Mouse (Mus musculus) thymus, postnatal 36 days (tissue): Measurements from ENCODE around the gene Ccdc7a.
"Not testable (repeated sequence)": the region's sequence is repeated elsewhere in the genome, so short reads cannot be mapped to it uniquely, and the experiment has no call there.

Experiments
- DNase-seq, 2 experiments: peaks; one replicate each; pipeline ENCODE4 v3.0.0; 2022; ENCODE audit warnings: mixed read lengths in 2 of 2

Ccdc7a gene

GRCm38 (mm10) chr8:129065417-129065816, at the start of gene Ccdc7a:
TSS of gene Ccdc7a (minus strand) at chr8:129065517.
- DNase-seq, result not testable (repeated sequence)

DNA sequence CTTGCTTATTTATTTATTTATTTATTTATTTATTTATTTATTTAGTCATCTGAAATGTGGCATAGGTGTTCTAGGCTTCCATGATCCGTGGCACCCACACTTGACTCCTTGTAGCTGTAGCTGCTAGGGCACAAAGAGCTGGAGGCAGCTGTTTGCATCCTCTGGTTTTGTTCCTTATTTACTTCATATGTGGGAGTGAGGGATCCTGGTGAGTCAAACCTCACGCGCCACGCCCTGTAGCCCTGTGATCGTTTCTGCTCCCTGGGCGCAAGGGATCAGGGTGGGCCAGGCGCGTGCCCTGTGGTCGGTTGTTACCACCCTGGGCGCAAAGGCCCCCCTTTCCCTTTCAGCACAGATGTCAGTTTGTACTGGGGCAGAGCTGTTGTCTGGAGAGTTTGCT, 1.5 kb upstream of the Ccdc7a start, which contains the start of gene Ccdc7b:
TSS of gene Ccdc7b (plus strand) at position 301 of the 400 bp plus-strand sequence.
- not testable (repeated sequence) for DNase-seq

- DNase-seq, result no peak
Measured at GRCm38 (mm10) chr8:128991389-128991788, 73.9 kb downstream of the Ccdc7a start.

DNA sequence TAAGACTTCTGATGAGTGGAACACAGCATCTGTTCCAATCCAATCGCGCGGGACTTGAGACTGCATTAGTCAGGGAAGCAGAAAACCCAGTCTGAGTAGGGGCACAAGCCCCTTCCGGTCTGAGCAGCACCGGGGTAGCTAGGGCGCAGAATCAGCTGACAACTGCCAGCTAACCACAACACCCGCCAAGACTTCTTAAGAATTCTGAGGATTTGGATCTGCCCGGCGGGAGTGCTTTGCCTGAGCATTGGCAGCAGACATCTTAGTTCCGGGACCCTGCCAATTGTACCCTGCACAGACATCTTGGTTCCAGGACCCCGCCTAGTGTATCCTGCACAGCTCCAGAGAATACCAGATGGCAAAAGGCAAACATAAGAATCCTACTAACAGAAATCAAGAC, 116.4 kb downstream of the Ccdc7a start:
- DNase-seq, result not testable (repeated sequence)

- peak; percentile 13 to 33 for DNase-seq
Measured at GRCm38 (mm10) chr8:128941022-128941641, 124.2 kb downstream of the Ccdc7a start.

DNA sequence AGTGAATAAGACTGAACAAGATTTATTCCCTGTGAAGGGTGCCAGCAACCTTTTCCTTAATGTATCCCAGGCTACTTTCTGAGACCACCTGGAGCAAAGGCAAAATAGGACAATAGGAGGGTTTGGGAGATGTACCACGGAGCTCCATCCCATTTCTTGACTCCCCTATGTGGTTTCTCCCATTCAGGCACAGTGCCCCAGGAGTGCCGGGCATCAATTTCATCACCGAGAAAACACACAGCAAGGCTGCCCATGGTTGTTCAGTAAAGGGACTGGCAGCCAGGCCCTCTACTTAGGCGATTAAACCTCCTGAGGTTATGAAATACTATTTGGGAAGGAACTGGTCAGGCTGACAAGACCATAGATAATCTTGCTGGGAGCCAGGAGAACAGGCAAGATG, 131.9 kb downstream of the Ccdc7a start:
- DNase-seq, result no peak

DNA sequence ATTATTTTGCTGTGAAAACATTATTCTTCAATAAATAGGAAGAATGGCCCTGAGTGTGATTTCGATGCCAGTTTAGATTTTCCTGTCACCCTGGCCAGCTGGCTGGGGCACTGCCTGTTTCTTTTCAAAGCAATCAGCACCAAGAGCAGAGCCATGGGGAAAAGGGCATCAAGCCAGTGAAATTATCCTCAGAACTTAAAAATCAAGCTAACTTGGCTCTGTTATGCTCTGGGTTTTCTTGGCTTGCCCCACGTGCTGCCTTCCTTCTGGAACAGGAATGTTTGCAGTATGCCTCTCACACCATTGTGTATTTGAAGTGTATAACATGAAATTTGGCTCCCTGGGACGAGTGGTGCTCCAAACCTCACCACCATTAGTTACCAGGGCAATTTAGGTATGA, 182.6 kb downstream of the Ccdc7a start:
- no peak for DNase-seq

- DNase-seq, result no peak
Measured at GRCm38 (mm10) chr8:128843749-128844148, 221.6 kb downstream of the Ccdc7a start.

DNA sequence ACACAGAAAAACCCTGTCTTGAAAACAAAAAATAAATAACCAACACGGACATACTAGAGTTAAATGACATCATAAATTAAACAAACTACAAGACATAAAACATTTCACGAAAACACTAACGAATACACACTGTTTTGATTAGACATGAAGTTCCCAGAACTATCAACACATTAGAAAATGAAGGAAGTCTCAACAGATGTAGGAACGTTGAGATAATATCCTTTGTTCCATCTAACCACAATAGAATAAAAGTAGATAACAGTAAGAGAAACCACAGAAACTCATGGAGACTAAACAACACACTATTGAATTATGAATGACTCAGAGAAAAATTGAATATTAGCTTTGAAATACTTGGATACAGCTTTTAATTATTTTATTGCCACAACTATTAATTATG, 252.8 kb downstream of the Ccdc7a start:
- no peak for DNase-seq

DNA sequence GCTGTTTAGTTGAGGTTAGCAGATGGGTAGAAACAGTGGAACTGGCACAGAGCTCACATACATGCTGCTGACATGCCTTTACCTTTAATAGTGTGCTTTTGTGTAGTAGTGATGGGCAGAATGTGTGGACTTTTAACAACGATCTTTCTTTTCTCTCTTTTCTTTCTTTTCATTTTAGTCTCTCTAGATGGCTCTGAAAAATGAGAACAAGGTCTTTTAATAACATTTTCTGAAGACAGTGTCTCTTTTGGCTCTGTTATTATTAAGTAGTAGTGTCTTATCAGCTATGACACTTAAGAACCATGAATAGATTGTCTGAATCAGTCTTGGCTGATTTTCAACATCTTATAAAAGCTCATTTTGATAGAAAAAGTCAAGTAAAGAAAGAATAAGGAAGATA, 266.7 kb downstream of the Ccdc7a start, which contains the start of gene Gm3952:
TSS of gene Gm3952 (minus strand) at position 101 of the 400 bp plus-strand sequence.
- DNase-seq, result no peak

GRCm38 (mm10) chr8:128735692-128736091, 329.6 kb downstream of the Ccdc7a start:
- DNase-seq, result no peak

DNA sequence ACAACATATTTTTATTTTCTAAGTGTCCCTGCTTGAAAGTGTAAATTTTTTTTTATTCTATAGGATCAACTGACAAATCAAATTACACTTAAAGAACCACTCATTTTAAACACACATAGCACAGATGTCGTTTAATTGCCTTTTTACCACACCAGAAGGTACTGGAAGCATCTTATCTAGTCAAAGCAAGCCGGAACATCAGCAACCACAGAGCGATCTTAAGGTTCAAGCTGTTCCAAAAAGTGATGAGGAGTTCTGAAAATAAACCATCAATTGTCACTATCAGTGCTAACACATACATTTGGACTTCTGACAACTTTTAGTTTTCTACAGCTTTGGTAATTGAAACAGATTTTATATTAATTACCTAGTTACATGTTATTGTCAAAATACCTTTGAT, 331.2 kb downstream of the Ccdc7a start:
- no peak for DNase-seq

- no peak for DNase-seq
Measured at GRCm38 (mm10) chr8:128732254-128732653, 333.1 kb downstream of the Ccdc7a start.

DNA sequence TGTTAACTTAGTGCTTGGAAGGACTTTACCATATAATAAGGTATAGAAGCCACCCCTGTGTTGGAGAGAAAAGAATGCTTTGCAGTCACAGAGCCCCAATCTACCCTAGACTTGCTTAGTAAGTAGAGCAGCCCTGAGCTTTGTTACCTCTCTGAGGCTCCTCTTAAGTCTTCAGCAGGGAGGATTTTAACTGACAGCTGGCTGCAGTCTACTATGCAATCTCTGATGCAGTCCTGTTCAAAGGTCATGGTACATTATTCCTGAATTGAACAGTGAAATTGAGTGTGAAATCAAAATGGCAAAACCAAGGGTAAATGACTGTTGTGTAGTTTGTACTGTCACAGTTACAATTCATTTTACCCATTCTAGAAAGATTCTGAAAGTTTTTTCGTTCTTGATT, 338.1 kb downstream of the Ccdc7a start:
- DNase-seq, result no peak

DNA sequence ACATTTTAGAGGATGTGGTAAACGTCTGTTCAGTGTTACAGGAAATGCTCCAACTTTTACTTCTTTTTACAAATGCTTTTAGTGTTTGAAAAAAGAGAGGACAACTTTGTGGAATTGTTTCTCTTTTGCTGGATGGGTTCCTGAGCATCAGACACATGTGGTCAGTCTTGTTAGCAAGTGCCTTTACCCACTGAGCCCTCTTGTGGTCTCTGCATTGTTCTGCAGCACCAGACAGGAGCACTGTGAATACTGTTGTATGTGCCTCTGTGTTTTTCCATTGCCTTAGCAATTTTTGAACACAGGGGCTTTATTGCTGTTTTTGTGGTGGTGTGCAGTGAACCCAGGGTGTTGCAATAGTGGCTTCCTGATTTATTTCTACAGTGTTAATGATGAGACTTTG, 340.5 kb downstream of the Ccdc7a start:
- DNase-seq, result no peak

DNA sequence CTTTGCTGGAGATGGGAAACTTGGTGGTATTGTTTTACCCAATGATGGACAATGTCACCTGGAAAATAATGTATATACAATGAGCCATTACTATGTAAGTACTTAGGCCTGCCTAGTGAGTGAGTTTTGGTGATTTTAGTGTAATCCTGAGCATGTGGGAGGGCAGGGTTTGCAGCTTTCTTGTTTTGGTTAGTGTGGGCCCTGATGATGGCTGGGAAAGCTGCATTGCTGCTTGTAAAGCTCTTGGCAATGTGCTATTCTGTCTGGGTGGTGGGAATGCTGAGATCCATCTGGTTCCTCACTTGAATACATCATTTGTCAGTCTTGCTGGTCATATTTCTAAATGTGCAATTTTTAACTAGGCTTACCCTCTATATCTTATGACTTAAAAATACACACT, 349.1 kb downstream of the Ccdc7a start:
- no peak for DNase-seq

GRCm38 (mm10) chr8:128709261-128709660, 356.1 kb downstream of the Ccdc7a start:
- peak; percentile 78 to 84 for DNase-seq

- no peak for DNase-seq
Measured at GRCm38 (mm10) chr8:128704836-128705235, 360.5 kb downstream of the Ccdc7a start.

DNA sequence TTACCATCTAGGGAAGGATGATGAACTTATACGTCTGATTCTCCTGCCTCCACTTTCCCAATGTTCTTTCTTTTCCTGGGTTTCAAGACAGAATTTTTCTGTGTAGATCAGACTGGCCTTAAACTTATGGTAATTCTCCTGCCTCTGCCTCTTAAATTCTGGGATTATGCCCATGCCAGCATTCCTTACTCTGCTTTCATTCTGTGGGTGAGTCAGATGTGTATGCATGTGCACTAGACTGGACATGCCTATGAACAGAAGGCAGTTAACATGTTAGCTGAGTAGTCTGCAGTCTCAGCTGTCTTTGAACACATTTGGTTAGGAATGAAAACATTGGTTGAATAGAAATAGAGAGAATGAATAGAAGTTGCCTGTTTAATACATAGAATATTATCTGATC, 360.9 kb downstream of the Ccdc7a start:
- DNase-seq, result no peak

DNA sequence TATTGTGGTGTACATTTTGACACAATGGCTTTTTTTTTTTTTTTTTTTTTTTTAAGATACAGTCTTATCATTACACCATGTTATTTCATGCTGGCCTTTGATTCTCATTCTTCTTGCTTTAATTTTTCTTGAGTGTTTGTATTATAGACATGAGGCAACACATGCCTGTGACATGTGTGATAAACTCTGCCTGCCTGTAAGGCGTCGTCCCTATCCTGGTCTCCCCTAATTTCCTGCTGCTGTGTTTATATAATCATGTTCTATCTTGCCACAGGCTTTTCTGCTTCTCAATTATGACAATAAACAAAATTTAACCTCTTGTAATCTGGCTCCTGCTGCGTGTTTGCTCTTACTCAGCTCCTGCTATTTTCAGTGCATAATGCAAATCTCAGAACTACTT, 367.4 kb downstream of the Ccdc7a start:
- no peak for DNase-seq

GRCm38 (mm10) chr8:128696701-128697397, 368.5 kb downstream of the Ccdc7a start:
- no peak for DNase-seq

GRCm38 (mm10) chr8:128690056-128690455, 375.3 kb downstream of the Ccdc7a start:
- no peak for DNase-seq

- DNase-seq, result no peak
Measured at GRCm38 (mm10) chr8:128688679-128689078, 376.6 kb downstream of the Ccdc7a start.

- no peak for DNase-seq
Measured at GRCm38 (mm10) chr8:128686429-128686990, 378.8 kb downstream of the Ccdc7a start.
